Mouse (Mus musculus) heart, postnatal 0 days (tissue): ENCODE results near the gene Otud7b.

Experiments used
- CTCF ChIP-seq: IDR thresholded peaks from 2 replicates; pipeline ENCODE4 v1.5.1; 2016; ENCODE audit warnings: antibody characterized with exemption, control low read depth, low read depth
- EP300 ChIP-seq: IDR thresholded peaks from 2 replicates; pipeline ENCODE4 v1.6.1; 2016; ENCODE audit warnings: antibody characterized with exemption, low read depth

DNA sequence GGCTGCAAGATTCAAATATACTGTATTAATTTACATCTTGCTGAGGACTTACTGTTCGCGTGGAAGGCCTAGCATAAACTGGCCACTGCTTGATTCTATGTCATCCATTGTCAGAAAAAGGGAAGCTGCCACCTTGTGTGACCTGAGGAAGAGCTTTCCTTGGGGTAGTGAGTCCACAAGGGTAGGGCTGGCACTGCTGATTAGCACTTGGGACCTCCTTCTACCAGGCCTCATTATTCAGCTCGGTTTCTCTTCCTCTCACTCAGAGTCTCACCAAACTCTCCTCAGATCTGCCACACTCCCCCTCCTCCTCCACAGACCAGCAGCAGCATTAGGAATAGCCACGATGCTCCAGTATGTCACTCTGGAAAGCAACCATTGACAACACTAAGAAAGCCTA is 6.2 kb upstream of the Otud7b start:
- TF ChIP-seq CTCF, result no peak
- TF ChIP-seq EP300, result no peak
